Mouse (Mus musculus): ENCODE data around the gene Fa2h.

- TF ChIP-seq POLR2A (IDR thresholded peaks at IDR 0.05; ENCODE audit: low read depth, low read length) = no peak
- no peak for TF ChIP-seq CTCF (IDR thresholded peaks at IDR 0.05; ENCODE audit: borderline replicate concordance, insufficient read depth, low read length)
Observed at GRCm38 (mm10) chr8:111375192-111375591, 18.4 kb downstream of the Fa2h start.

All from embryonic fibroblast, embryonic 13.5 days (primary cell).